Mouse (Mus musculus) common myeloid progenitor, adult 5-6 weeks (primary cell): ENCODE measurements around the gene Dspp. TPM values are rescaled to one million over a fixed set of nuclear protein-coding genes. Genes with fewer than 3 reads are reported as not detected.
A peak's percentile ranks its signal among the peaks of the same experiment; 100 is the strongest.

Source experiments
- ATAC-seq: replicated peaks from 2 replicates; pipeline ENCODE4 v1.8.0; 2016; ENCODE audit warnings: low read depth, mild to moderate bottlenecking, moderate TSS enrichment, inconsistent platforms; ENCODE audit not compliant: poor library complexity, severe bottlenecking
- total RNA-seq: library from RNA; stranded (forward); fragments of 200-1000, 187-1606 nt; gene quantifications from 2 replicates; pipeline ENCODE4 v1.2.3, GENCODE M21; 2017

The Dspp gene
- not detected in 2 replicates for total RNA-seq

DNA sequence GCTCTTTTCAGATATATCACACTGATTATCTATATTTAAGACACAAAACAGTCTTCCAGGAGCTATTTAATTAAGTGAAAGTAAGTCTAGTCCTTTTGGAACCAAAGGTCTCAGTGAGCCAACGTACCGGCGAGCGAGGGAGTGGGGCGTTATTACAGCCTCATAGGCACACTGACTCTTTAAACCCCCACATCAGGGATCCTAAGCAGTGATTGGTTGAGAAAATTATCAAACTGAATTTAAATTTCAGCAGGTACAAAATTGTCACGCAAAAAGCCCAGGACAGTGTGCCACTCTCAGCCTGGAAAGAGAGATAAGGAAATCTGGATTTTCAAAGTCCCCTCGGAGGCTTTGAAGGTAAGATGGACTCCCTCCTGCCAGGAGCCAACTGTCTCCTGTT lies at the start of gene Dspp:
Gene Dspp, plus strand, starts transcription at position 301 of the 400 bp plus-strand sequence.
- no peak for ATAC-seq

- no peak for ATAC-seq
Observed at GRCm38 (mm10) chr5:104124016-104124658, 46.4 kb upstream of the Dspp start.

DNA sequence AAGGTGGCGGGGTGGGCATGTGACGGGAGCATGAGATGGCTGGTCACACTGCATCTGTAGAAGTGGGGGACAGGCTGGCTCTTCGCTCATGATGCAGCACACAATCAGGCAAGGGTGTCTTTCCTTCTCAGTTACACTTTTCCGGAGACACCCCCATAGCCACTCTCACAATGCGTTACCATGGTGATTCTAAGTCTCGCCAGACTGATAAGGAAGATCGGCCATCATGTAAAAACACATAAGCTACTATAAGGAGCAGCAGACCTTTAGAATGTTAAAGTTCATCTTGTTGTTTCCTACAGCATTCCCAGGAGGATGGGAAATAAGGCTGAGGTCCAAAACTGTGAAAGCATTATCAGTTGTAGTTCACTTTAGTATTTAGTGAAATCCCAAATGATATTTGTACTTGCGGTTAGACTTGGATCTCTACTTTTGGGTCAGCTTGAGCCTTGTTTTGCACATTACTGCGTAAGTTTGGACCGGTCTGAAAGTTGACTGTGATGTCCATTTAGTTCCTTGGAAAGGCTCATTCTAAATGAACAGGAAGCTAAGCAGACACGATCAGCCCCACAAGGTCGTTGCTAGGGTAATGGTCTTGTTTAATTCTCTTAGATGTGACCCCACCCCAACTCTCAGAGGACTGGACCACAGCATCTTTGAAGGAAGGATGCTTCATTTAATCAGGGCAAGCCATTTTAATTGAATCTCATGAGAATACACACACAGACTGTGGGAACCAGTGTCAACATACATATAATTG lies 43.8 kb upstream of the Dspp start:
- no peak for ATAC-seq

- no peak for ATAC-seq
Observed at GRCm38 (mm10) chr5:104127351-104127750, 43.2 kb upstream of the Dspp start.

DNA sequence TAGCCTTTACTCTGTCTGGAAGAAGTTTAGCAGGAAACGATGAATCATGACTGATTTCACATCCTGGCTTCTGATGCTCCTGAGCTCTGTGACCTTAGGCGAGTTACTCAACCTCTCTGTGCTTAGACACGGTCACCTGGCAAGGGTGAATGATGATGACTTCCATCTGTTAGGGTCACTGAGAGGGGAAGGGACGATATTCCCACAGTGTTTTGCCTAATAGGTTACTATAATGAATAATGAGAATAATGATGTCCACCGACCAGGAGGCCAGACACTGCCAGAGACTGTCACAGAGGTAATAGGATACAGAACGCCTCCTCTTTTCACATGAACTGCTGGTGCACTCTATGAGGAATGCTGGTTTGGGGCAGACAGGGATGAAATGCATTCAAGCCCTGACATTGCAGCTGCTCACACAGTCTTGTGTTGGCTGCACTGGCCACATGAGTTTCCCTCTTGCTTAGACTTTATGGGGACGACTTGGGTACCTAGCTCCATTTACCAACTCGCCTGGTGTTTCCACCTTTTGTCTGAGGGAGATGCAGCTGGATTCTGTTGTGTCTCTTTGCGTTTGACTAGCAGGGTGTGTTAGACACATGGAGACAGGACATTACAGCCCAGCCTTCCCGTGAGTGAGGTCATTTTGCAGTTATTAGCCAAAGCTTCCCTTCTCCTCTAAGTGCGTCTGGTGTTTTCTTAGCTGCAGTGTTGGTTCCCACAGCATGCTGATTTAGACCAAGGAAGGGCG lies 42.1 kb upstream of the Dspp start:
- ATAC-seq: no peak

- ATAC-seq: no peak
Observed at GRCm38 (mm10) chr5:104130891-104131290, 39.6 kb upstream of the Dspp start.

DNA sequence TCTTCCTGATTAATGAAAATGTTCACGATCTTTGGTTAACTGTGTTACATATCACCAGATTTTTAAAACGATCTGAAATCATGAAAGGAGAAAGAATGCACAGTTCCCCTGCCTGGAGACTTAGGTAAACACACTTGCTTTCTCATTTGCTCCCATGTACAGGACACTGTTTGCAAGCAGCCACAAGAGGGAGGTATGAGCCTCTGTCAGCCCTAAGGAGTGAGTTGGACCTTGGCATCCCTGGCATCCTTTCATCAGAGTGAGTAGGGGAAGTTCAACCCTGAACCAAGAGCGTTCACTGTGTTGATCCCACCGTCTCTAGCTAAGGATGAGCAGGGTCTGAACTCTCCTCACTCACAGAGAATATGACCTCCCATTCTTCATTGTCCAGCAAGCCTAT lies 39.0 kb upstream of the Dspp start:
- peak; percentile 52; the same call in 1 of the 2 replicates for ATAC-seq

DNA sequence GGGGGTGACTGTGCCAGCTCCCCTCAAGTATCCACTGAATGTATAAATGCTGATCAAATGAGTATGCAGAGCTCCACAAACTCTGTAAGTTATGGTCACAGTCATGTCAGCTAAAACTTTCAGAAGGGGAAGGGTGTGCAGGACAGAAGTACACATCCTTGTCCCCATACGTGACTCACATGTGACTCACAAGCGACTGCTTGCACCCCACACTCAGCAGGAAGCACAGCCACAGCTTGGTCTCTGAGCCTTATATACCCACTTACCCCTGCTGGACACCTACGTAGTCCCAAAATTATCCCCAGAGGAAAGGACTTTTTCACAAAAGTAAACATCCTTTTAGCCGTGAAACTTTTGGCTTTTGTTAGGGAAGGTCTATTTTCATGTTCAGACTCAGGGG lies 36.8 kb upstream of the Dspp start:
- ATAC-seq: no peak

DNA sequence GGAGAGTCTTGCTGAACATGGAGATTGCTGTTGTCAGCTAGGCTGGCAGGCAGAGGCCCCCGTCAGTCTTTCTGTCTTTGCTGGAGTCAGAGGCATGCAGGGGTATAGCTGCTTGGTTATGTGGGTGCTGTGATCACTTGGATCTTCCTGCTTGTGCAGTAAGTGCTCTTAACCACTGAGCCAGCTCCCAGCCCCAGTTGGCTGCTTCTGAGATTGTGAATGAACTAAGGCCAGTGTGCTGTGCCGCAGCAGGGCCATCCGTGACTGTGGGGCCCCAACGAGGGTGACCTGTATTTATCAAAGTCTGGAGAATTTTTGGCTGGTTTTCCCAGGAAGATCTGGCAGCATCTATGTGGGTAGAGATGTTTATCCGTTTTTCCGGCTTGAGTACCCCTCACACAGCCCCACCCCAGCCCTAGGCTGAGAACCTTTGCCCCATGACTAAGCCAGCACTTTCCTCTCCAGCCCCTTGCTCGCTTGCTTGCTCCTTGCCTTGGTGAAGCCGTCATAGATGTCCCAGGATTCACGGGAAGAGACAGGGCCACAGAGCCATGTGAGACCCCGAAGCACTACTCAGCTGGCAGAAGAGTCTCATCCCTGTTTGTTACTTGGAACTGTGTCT lies 32.5 kb upstream of the Dspp start:
- ATAC-seq: no peak

DNA sequence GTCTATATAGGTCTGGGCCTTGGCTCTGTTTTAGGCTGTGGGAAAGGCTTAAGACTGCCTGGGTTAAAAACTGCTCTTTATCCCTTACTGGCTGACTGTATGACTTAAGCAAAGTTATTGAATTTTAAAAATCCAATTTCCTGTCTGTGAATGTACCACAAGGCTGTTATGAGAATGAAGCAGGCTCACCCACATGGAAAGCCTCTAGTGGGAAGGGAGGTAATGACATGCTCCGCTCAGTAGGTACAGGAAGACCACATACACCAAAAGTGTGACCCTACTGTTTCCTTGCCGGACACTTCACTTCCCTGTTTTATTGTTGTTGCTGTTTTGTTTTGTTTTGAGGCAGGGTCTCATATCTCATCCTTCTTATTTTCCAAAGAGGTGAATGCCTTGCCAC lies 29.4 kb upstream of the Dspp start:
- no peak for ATAC-seq

GRCm38 (mm10) chr5:104144057-104144456 lies 26.5 kb upstream of the Dspp start:
- no peak for ATAC-seq

DNA sequence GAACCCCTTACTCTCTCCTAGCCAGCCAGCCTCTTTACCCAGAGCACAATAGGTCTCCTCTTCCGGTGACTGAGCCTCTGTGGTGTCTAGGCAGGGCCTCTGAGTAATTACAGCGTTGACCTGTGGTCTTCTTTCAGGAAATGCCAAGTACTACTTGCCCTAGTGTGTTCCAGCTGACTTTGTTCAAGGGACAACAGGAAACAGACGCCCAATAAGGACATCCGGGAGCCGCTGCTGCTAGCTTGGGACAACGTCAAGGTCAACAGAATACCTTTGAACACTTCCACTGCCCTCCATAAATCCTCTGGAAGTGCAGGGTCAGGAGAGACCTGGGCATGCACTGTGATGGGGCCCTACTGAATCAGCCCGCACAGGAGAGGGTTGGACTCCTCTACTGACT lies 21.2 kb upstream of the Dspp start:
- ATAC-seq: no peak

GRCm38 (mm10) chr5:104150196-104150595 lies 20.3 kb upstream of the Dspp start:
- no peak for ATAC-seq

DNA sequence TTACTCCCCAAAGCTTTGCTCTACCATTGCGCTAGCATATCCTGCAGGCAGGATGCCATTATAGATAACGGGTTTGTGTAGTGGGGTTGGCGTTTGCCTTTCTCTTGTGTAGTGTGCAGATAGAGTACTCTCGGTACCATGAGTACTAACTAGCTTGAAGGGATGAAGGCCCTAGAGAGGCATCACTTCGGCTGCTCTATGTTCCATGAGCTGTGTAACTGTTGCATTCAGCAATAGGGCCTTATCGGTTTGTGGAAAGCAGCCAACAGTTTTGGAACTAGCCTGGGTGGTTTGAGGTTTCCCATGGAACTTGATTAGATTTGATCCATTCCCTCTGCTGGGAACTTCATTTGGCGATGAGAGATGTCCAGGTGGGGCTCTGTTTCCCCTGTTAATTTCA lies 12.8 kb upstream of the Dspp start:
- no peak for ATAC-seq

DNA sequence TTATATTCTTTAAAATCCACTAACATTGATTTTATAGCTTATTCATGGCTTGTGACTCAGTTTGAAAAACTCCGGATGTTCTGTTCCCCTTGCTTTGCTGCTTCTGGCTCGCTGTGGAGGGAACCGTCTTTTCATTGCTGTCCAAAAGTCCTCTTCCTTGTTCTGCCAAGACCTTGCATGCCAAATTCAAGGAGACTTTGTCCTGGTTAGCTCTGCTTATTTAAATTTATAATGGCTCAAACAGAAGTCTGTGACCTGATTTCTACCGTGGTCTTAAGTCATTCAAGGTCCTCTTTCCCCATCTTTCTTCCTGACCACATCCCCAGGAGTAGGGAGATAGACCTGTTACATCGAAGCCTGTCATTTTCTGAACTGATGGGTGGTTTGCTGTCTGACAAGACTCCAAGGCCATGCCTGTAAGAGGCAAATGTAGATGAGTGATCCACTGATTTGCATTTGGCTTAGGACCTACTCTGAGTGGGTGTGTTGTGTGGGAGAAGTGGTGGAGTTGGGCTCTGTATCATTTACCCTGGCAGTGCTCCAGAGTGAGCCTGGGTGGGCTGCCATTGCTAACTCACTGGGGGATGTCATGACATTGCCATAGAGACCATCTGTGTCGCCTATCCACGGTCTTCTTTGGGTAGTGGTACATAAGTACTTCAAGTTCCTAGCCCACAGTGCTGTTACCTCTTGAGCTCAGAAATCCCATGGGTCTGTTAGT lies 12.0 kb upstream of the Dspp start:
- ATAC-seq: no peak

DNA sequence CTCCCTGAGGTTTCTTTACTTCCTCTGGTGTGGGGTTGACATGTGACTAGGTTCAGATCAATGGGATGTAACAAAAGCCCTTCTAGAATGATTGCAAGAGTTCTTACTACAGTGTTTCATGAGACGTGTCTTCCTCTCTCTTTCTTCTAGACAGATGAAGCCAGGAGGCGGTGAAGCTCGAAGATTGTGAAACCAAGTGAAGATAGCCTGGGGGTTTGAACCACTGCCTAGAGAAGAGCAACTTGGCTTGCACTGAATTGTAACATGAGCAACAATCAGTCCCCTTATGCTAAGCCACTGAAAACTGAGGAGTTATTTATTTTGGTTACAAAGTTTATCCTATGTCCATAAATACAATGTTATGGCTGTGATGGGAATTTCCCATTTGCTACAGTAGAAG lies 9.9 kb upstream of the Dspp start:
- no peak for ATAC-seq

DNA sequence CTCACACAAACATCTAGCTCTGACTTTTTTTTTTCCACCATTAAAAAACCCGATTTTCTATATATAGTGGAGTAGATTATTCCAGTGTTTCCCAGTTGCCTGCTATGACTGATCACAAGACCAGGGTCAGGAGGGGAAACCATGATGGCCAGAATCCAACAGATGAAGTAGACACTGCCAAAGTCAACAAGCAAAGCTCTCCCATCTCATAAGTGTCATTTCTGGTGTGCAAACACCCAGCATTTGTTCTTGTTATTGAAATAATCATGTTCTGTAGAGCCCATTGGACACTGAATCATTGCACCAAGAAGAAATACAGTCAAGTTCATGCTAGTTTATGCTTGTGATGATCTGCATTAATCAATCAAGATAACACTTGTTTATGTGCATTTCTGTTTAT lies 9.1 kb upstream of the Dspp start:
- ATAC-seq: no peak

DNA sequence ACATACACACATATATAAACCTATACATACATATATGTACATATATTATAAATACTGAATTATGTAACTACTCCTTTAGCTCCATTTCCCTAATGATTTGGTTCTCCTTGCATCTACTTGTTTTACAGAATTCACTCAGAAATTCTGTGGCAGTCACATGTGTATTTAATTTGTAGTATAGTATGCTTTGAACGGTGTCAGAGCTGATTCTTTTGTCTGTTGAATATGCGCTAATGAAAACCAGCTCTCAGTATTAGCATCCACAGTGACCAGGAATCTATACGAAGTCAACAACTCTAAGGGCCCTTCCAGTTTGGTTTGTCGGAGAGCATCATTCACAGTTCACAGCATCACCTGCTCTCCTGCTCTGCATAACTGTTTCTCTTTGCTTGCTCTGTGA lies 7.0 kb upstream of the Dspp start:
- ATAC-seq: no peak

DNA sequence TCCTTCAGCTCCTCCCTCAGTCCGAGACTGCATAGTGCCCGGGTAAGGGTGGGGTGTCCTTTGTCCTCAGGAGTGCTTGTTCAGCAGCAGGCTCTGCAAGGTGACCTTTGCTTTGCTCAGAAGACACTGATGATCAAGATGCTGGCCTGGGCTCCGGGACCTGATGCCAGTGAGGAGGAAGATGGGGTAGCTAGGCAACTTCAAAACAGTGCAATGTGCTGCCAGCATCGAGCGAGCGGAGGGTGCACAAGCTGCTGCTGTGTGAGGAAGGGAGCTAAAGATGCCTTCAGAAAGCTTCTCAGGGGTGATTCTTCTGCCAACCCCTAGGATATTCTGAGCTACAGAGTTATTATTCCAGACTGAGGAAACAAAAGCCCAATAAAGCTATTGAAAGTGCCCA lies 2.6 kb downstream of the Dspp start:
- ATAC-seq: no peak

DNA sequence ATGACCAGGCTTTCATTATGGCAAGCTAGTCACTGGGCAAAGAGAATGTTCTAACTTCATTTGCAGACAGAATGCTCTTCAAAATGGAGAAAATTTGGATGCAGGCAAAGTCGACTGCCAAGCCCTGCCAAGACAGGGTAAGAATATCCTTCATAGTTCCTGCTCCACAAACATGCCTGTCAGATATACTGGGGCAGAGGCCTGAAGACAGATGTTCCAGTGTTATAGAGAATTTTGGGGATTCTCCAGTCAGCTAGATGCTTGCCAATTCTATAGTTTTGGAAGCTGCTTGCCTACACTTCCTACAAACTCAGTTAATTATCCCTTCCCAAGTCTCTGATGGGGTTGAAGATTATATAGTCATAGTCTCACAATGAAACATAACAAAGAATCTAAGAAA lies 13.2 kb downstream of the Dspp start:
- no peak for ATAC-seq
